Mouse (Mus musculus) spleen, postnatal 10 days (tissue): ENCODE measurements at regions not wholly inside any gene's neighbourhood (a gene's known extent, or its start where the extent isn't known, plus 50 kb on each side); places are given as distances from the start of the nearest gene placed in this dataset.

ENCODE experiments used
- DNase-seq, 2 experiments: peaks; one replicate each; pipeline ENCODE4 v3.0.0; 2021 to 2022; ENCODE audit warnings: low spot score in 2 of 2

DNA sequence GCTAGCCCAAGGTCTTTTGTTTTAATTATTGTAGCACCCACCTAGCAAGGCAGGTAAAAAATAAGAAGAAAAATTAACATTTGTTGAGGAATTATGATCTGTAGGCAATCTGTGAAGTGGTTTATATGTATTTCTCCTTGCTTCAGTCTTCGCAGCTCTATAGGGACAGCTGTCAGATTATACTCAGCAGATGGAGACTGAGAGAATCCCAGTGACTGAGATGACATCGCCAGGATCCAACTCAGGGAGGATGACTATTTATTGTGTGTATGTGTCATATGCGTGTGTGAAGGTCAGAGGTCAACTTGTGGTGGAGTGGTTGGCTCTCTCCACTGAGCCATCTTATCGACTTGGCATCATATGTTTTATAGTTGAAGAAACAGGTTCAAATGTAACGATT is 362.0 kb upstream of the Chd6 start:
- DNase-seq: no peak

GRCm38 (mm10) chr2:161470025-161470424 is 361.1 kb upstream of the Chd6 start:
- no peak for DNase-seq

GRCm38 (mm10) chr2:161467035-161467434 is 358.2 kb upstream of the Chd6 start:
- DNase-seq: no peak

- no peak for DNase-seq
These were observed 351.7 kb upstream of the Chd6 start for GRCm38 (mm10) chr2:161460600-161460999.

DNA sequence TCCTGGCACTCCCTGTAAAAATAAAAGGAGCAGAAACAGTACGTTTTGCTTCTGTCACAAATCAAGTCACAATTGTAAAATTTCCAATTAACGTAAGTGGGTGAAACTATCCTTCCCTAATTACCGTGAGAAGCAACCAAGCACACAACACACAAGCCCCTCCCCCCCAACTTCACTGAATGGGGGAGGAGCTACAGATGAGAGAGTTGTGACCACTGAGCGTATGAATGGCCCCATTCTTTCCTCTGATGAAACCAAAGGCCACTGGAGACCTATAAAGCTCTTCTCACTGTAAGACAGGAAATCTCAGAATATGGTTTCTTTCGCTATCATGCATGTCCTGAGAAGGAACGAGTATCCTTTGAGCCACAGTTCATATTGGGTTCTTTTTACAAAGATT is 345.6 kb upstream of the Chd6 start:
- DNase-seq: no peak

- DNase-seq: no peak
These were observed 324.9 kb upstream of the Chd6 start for GRCm38 (mm10) chr2:161433816-161434215.

DNA sequence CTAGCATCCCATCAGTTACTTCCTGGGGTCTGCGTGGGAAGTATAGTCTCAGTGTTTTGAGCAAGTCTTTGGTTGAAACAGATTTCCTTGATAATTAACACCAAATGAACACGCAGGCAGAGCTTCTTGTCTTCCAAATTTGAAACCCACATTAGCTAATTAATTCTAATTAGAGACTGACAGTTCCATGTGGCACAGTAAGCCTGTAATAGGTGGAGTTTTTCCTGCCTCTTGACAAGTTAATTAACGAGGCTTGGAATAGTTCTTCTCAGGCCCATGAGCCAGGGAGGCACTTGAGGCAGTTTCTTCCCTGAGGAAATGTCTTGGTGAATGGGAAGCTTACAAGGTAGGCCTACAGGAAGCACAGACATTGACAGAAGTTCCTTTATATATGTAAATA is 320.4 kb upstream of the Chd6 start:
- DNase-seq: no peak

- DNase-seq: no peak
These were observed 316.7 kb upstream of the Chd6 start for GRCm38 (mm10) chr2:161425587-161425986.

DNA sequence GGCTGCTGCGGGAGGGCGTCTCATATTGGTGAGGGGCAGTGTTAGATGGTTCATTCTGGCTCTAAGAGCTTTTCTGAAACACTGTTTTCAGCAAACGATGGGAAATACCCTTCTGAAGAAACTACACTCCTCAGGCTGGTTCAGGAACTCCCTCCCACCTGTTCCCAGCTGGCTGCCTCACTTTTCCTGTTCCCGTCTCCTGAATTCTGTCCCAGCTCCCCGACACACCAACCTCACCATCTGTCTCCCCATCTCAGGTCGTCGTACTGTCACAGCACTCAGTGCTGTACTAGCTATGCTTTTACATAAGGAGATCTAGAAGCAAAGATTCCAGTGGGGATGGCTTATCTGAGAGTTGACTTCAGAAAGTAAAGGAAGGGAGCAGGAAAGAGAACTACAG is 309.2 kb upstream of the Chd6 start:
- DNase-seq: no peak

DNA sequence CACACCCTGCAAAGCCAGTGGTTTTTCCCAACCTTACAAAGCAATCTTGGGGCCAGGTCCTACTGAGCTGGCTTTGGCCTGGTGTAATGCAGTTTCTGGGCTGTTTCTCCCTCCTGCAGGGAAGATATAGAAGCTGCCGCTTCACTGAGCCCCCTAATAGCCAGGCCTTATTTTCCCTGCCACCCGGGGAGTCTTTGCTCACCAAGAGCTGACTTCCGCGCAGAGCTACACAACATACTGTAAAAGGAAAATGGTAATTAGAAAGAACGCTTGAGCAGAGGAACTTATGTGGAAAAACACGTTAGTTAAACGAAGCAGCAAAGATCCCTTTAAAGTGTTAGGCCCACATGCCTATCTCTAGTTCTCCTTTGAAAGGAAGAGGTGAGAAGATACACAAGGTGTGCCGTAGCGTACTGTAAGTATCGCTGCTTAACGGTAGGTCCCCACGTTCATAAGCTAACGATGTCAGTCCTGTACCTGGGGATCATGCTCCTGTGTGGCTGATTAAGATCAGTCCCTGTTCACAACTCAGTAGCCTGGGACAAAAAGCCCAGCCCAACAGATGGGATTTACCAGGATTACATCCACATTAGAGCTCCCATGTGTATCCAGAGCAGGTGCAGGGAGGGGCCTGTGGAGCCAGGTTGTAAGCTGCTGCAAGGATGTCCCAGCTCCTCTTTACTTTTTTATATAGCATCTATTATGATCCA is 307.5 kb upstream of the Chd6 start:
- no peak for DNase-seq

DNA sequence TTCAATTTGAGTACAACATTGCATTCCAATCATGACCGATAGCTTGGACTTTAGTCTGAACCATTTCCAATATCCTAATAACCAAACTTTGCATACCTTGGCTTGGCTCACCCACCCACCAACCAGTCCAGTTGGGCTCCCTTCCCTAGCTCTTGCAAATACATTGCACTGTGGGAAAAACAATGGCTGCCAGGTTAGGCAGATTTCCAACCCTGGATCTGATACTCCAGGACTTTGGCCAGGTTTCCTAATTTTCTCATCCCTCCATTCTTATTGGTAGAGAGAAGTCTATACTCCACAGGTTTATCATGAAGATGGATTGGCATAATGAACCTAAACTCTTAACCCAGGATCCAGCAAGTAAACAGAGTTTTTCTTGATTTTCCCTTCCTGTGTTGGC is 299.4 kb upstream of the Chd6 start:
- no peak for DNase-seq

GRCm38 (mm10) chr2:161405847-161406384 is 297.0 kb upstream of the Chd6 start:
- no peak for DNase-seq

GRCm38 (mm10) chr2:161398061-161398460 is 289.2 kb upstream of the Chd6 start:
- DNase-seq: no peak

DNA sequence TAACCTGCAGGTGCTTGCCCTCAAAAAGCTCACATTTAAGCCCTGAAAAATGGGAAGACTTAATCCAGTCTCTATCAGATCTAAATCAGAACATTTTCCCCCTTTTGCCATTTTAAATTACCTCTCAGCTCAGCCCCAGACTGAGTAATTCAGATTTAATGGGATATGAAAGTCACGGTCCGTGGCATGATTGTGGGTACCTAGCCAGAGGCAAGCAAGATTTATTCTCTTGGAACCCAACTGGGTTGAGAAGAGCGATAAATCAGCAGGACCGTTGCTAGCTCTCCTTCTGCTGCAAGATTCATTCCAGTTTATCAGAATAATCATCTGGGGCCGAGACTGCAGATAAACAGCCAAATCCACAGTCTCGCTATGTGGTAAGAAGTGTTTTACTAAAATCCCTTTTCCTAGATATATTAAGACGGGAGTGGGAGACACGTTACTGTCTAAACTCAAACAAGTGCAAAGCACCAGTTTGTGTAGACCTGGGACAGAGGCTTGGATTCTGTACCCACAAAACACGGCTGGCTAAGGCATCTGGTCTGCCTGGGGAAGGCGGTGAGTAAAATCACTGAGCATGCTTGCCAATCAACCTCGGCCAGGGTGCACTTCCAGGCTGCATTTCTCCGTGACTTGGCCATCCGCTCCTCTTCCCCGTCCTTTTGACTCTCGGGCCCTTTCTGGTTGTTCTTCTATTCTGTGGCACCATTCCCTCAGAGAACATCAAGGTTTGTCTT is 282.2 kb upstream of the Chd6 start:
- no peak for DNase-seq

DNA sequence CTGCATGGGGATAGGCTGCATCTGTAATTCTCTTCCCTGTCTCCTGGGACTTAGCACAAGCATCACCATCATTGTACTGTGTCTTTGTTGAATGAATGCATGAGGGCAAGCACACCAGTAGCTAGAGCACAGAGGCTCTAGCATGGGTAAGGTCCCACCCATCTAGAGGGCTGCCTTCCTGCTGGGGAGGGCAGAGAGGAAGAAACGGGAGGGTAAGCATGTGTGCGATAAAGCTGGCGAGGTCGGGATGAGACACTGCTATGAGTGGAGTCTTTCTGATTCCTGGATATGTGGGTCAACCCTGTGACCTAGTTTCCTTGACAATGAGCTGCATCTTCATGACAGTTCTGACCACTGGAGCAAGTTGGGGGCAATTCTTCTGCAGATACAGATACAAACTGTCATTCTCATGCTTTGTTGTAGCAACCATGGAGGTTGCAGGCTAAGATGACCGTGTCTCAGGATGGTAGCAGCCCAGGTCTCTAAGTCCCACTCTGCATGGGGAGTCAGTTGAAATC is 280.5 kb upstream of the Chd6 start:
- no peak for DNase-seq

- no peak for DNase-seq
These were observed 278.2 kb upstream of the Chd6 start for GRCm38 (mm10) chr2:161387054-161387453.

DNA sequence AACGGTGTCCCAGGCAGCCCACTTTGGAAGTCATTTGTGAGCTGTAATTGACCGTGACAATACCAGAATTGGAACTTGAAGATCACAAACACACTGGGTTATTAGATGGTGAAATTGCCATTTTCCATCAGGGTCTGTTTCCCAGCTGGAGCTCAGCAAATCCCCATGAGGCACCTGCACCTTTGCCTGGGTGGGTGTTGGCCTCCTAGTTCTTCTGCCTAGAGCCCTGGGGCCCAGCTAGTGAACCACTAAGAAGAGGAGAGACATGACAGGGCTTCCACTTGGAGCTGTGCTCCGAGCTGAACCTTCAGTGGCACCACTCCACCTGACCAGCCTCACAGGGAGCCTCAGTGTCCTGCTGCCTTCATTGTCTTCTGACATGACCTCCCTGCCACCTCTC is 273.5 kb upstream of the Chd6 start:
- no peak for DNase-seq

- DNase-seq: no peak
These were observed 269.4 kb upstream of the Chd6 start for GRCm38 (mm10) chr2:161378313-161378712.

- DNase-seq: no peak
These were observed 253.4 kb upstream of the Chd6 start for GRCm38 (mm10) chr2:161362325-161362724.

DNA sequence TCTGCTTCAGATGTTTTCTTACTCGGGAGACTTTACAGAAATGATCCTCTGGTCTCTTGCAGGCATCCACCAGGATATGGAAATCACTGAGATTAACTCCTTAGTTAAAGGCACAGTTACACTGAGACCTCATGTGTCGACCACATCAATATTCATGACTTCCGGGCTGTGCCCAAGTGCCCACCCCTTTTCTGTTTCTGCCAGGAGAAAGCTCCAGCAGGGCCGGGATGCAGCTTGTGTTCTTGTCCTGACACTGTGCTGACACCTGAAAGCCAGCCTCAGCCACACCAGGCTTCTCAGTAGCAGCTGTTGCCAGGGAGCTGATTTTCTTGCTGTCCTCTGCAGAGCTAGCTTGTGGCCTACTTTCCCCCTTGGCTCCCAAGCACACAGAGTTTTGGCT is 240.2 kb upstream of the Chd6 start:
- DNase-seq: no peak

GRCm38 (mm10) chr2:161344018-161344417 is 235.1 kb upstream of the Chd6 start:
- no peak for DNase-seq

DNA sequence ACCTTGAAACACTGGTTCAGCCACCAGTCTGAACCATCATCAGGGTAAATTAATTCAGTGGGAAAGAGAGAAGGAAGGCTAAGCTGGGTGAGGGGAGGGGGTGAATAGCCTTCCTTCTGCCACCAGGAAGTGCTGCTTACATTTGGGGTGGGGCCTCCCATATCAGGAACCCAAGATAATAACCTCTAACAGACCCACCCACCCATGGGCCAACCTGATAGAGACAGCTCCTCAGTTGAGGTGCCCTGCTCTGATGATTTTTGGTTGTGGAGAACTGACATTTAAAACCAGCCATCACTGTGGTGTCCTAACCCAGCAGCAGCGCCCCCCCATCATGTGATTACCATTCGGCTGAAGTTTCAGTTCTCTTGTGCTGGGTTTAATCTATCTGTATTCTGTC is 233.8 kb upstream of the Chd6 start:
- no peak for DNase-seq

DNA sequence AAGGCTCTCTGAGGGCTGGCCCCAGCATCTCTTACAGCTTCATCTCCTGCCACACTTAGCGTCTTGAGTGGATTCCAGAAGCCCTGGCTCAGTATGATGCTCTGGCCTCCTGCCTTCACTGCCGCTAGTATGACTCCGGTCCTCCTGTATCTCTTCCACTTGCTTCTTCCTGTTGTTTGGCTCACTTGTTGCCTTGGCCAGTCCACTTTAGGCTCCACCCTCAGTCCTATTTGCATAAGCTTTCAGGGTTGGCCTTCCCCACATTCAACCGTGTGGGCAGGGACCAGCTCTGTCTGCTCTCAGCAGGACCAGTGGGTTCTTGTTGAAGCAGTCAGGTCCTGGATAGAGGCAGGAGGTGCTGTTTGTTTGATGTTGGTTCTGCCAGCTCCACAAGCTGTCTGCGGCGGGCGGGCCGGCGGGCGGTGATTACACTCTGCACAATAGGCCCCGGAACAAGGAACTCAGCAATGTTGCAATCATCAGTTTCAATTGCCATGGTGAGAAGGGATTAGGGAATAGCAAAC is 232.6 kb upstream of the Chd6 start:
- no peak for DNase-seq
